Mouse (Mus musculus) ZHBTc4 (cell line): Measurements from ENCODE around the gene Nfil3.

ENCODE experiments used
- DNase-seq: peaks from one replicate; pipeline ENCODE4 v3.0.0-alpha.2; 2011; ENCODE audit warnings: low read depth, low spot score

The Nfil3 gene

GRCm38 (mm10) chr13:52982703-52983102, 1.8 kb upstream of the Nfil3 start:
- DNase-seq: peak; percentile 94

GRCm38 (mm10) chr13:52981441-52982281, 788 bp upstream of the Nfil3 start:
- peak; percentile 51 for DNase-seq

GRCm38 (mm10) chr13:52980211-52980950, 492 bp downstream of the Nfil3 start:
- peak; percentile 81 for DNase-seq

GRCm38 (mm10) chr13:52979331-52980051, 1.4 kb downstream of the Nfil3 start:
- no peak for DNase-seq

GRCm38 (mm10) chr13:52978321-52978981, 2.4 kb downstream of the Nfil3 start:
- DNase-seq: peak; percentile 43

- no peak for DNase-seq
These were observed 3.1 kb downstream of the Nfil3 start for GRCm38 (mm10) chr13:52977757-52978156.

GRCm38 (mm10) chr13:52977221-52977609, 3.7 kb downstream of the Nfil3 start:
- no peak for DNase-seq

GRCm38 (mm10) chr13:52976510-52977220, 4.2 kb downstream of the Nfil3 start:
- DNase-seq: no peak

GRCm38 (mm10) chr13:52976130-52976509, 4.8 kb downstream of the Nfil3 start:
- DNase-seq: no peak

- no peak for DNase-seq
These were observed 6.2 kb downstream of the Nfil3 start for GRCm38 (mm10) chr13:52974676-52975075.

- DNase-seq: no peak
These were observed 7.4 kb downstream of the Nfil3 start for GRCm38 (mm10) chr13:52973427-52973826.

GRCm38 (mm10) chr13:52972626-52973025, 8.2 kb downstream of the Nfil3 start:
- DNase-seq: no peak

GRCm38 (mm10) chr13:52970876-52971275, 10.0 kb downstream of the Nfil3 start:
- DNase-seq: no peak

- no peak for DNase-seq
These were observed 18.0 kb downstream of the Nfil3 start for GRCm38 (mm10) chr13:52962922-52963321.

GRCm38 (mm10) chr13:52962361-52962760, 18.5 kb downstream of the Nfil3 start:
- DNase-seq: no peak

GRCm38 (mm10) chr13:52953779-52954553, 26.9 kb downstream of the Nfil3 start:
- DNase-seq: no peak

- DNase-seq: peak; percentile 88
These were observed 31.7 kb downstream of the Nfil3 start for GRCm38 (mm10) chr13:52949211-52949610.

GRCm38 (mm10) chr13:52947545-52947944, 33.3 kb downstream of the Nfil3 start:
- DNase-seq: peak; percentile 36

- DNase-seq: no peak
These were observed 35.1 kb downstream of the Nfil3 start for GRCm38 (mm10) chr13:52945769-52946168.

GRCm38 (mm10) chr13:52944116-52944515, 36.8 kb downstream of the Nfil3 start:
- DNase-seq: no peak
